21 mouse cellular contexts compared by ENCODE assay signal in the genomic region with DNA sequence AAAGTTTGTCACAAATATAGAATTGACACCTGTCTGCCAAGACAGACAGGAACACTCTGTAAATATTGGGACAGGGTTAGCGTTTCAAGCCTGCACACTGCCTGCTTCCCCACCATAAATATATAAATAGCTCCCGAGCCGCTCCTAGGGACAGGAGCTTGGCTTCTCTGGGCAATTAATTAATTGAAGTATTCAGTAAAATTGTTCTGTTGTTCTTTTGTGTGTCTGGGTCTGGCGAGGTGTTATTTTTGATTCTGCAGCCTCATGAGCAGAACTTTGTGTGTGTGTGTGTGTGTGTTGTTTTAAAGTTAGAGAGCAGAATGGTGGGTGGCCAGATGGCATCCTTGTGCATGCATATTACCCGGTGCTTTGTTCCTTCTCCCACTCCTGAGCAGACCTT. TPM values are rescaled to one million over a fixed set of nuclear protein-coding genes. Genes with fewer than 3 reads are reported as not detected.
DNase-seq lines count a peak whose midpoint lies in the region; ATAC-seq lines count a peak whose summit lies in the region.
"Had no signal": no experiment of that assay in that cellular context is flagged by ENCODE, and none has a peak within 500 bp of the region (broad histone marks: within the 10 kb centered on the region; RNA-seq: fewer than 3 reads in every experiment).

No protein-coding gene starts in this region.

- DNase-seq in frontal cortex, postnatal 10 days (ENCODE audit: low spot score in 2 of 2): no peak
- DNase-seq in layer of hippocampus, adult 11-12 months (ENCODE audit: low spot score): peak; percentile 52
- no peak for DNase-seq in layer of hippocampus, postnatal 36 days
- DNase-seq in layer of hippocampus, adult 9-11 months: peak; percentile 71
- DNase-seq in layer of hippocampus, postnatal 10 days (ENCODE audit: low spot score in 2 of 2): no peak
- no peak for DNase-seq in c-Kit-positive CD71-positive TER-119-positive erythroid progenitor cells, embryonic 14.5 days (ENCODE audit: low spot score)
- DNase-seq: adrenal gland, adult 8-10 months; adrenal gland, postnatal 25 days; cerebellum, adult 11 months; cerebellum, adult 2 months; cerebellum, adult 9-11 months; cerebellum, postnatal 25 days; embryo, embryonic 11 days; gastrocnemius, postnatal 14 days; heart, adult 18-20 months; heart, postnatal 10 days; heart, postnatal 36 days had no signal

- peak; percentile 21; the same call in 1 of the 2 replicates for ATAC-seq in frontal cortex, adult (ENCODE audit: low TSS enrichment)
- ATAC-seq: activated CD4-positive, CD25-positive, alpha-beta regulatory T cell, adult 4 months; forebrain, embryonic 15.5 days; hindbrain, embryonic 16.5 days had no signal

RNA-seq across cellular contexts. Expression of gene Tmem132b, which starts 24.2 kb away (rescaled TPM):
- 100 to 1,000 TPM; 114 to 131 TPM for total RNA-seq in layer of hippocampus, postnatal 36 days (2021)
- total RNA-seq in layer of hippocampus, postnatal 10 days (2021): 10 to 100 TPM; 82.4 to 84.0 TPM
- total RNA-seq: heart, adult 18-20 months; heart, postnatal 36 days had no signal

Comparison
In these comparisons a context has a peak if more than half of its experiments do, and no peak if none do; other contexts are left out.
1. DNase-seq: peak in layer of hippocampus, adult 11-12 months (single experiment) and layer of hippocampus, adult 9-11 months (single experiment); none in frontal cortex, postnatal 10 days (0 of 2), layer of hippocampus, postnatal 36 days (0 of 2), layer of hippocampus, postnatal 10 days (0 of 2) and c-Kit-positive CD71-positive TER-119-positive erythroid progenitor cells, embryonic 14.5 days (single experiment).